Mouse (Mus musculus) midbrain, embryonic 15.5 days (tissue): Measurements from ENCODE around the gene Fam84b. TPM values are rescaled to one million over a fixed set of nuclear protein-coding genes. Genes with fewer than 3 reads are reported as not detected.

Source experiments
- ATAC-seq: fragments of 200-750 bp; cut with Nextera tagmentation; replicated peaks from 2 replicates; pipeline ENCODE4 v1.8.0; 2017; ENCODE audit warnings: moderate TSS enrichment
- H3K27ac ChIP-seq: fragments of 300-500 bp; sonication (generic); 2 replicates; pipeline ENCODE4 v1.5.1; 2015; ENCODE audit warnings: mild to moderate bottlenecking, inconsistent platforms
- H3K27me3 ChIP-seq: fragments of 300-500 bp; sonication (generic); replicated peaks from 2 replicates; pipeline ENCODE4 v1.6.1; 2015; ENCODE audit warnings: inconsistent platforms
- H3K36me3 ChIP-seq: fragments of 300-500 bp; sonication (generic); replicated peaks from 2 replicates; pipeline ENCODE4 v1.6.1; 2015; ENCODE audit warnings: inconsistent platforms
- H3K4me1 ChIP-seq: fragments of 300-500 bp; sonication (generic); 2 replicates; pipeline ENCODE4 v1.6.1; 2015; ENCODE audit warnings: inconsistent platforms
- H3K4me2 ChIP-seq: fragments of 300-500 bp; sonication (generic); 2 replicates; pipeline ENCODE4 v1.6.1; 2015; ENCODE audit warnings: inconsistent platforms, mild to moderate bottlenecking, moderate library complexity
- H3K4me3 ChIP-seq: fragments of 300-500 bp; sonication (generic); 2 replicates; pipeline ENCODE4 v1.5.1; 2015; ENCODE audit warnings: mild to moderate bottlenecking, inconsistent platforms
- H3K9ac ChIP-seq: fragments of 300-500 bp; sonication (generic); 2 replicates; pipeline ENCODE4 v1.6.1; 2015; ENCODE audit warnings: mild to moderate bottlenecking, inconsistent platforms
- H3K9me3 ChIP-seq: fragments of 300-500 bp; sonication (generic); 2 replicates; pipeline ENCODE4 v1.6.1; 2016; ENCODE audit warnings: inconsistent platforms
- WGBS: fragments of 180-500 bp; shearing (Covaris S2); methylation state at CpG from one replicate; pipeline ENCODE4 v1.1.7; 2015; ENCODE audit warnings: mixed read lengths; 5-methylcytosine and 5-hydroxymethylcytosine counted together
- polyA plus RNA-seq: library from polyadenylated mRNA; unstranded; fragments of >200 nt; fragmentation: Nextera tagmentation; extraction: Ambion mirVana; gene quantifications from 2 replicates; pipeline ENCODE4 v1.2.1, GENCODE M21; 2015

Fam84b gene
- polyA plus RNA-seq = 7.5 and 9.5 TPM in 2 replicates

DNA sequence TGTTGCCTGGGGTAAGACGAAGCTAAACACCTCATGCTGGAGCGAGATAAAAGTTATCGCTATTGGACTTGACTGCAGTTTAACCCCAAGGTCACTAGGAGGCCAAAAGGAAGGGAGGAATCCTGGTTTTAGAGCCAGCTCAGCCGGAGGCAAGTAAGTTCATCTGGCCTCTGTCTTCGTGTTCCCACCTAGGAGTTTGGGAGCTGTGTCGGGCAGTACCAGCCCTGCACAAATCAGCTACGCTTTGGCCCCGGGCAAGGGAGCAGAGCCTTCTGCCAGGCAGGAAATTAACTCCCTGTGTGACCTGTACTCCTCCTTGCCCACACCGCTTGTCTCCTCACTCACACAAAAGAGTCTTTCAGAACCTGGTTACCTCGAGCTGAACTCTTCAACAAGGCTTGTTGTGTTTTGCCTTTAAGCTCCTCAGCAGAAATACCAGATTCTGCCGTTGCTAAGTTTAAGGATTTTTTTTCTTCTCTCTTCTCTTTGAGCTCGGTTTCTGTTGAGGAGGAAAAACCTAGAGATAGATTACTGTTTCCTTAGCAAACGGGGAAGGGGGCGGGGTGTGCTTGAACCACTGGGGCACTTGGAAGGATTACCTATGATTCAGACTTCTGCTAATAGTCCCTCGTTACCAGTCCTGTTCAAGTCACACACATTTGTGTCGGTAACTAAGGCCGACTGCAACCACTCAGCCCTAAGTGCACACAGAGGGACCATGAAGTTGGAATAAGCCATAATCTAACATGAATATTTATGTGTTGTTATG lies at the start of gene Fam84b:
Fam84b (minus strand) TSS at position 548 of the 769 bp plus-strand sequence.
- Histone ChIP-seq H3K36me3 (no peaks in the 10 kb centered on the region), H3K4me1 (peaks cover 6% of the 10 kb centered on the region; the same call in 1 of the 2 replicates), H3K9me3 (no peaks in the 10 kb centered on the region), H3K4me3 (no peak within 1 kb of the TSS), H3K9ac (no peak within 1 kb of the TSS), H3K4me2 (no peak within 1 kb of the TSS), H3K27me3 (no peaks in the 10 kb centered on the region), H3K27ac (no peak within 1 kb of the TSS)
- ATAC-seq = peak; percentile 82
- 31% methylated on average over 17 of the region's 17 CpGs for WGBS

- no peaks in the 10 kb centered on the region for H3K9me3 ChIP-seq
- H3K4me1 ChIP-seq = 0 out of 2 replicates have a peak, but pooled peaks cover 3% of the 10 kb centered on the region
- no peak overlapping the region for H3K9ac ChIP-seq
- no peak overlapping the region for H3K4me2 ChIP-seq
- H3K4me3 ChIP-seq = no peak overlapping the region
- H3K27me3 ChIP-seq = no peaks in the 10 kb centered on the region
- 0 out of 2 replicates have a peak, but pooled peaks have one; percentile 52 for ATAC-seq
- 44% methylated on average over 6 of the region's 6 CpGs for WGBS
- no peak overlapping the region for H3K27ac ChIP-seq
- H3K36me3 ChIP-seq = no peaks in the 10 kb centered on the region
These were observed 44.8 kb upstream of the Fam84b start for GRCm38 (mm10) chr15:60898187-60898965.

DNA sequence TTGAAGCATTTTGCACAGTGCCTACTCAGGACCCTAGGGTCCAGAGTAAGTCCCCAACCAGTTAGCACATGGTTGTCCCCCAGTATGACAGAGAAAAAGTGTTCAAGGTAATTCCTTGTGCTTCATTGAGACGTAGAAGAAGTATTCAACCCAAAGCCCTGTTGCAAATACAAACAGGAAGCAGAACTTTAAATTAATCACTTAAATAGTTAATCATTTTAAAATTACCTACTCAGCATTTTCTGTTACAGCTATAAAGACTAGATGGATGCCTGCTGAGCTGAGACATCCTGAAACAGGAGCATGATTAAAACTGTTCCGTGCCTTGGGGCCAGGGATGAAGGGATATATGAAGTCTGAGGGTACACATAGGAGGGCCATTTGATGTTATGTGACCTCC lies 42.5 kb upstream of the Fam84b start:
- H3K9ac ChIP-seq = no peak overlapping the region
- H3K4me2 ChIP-seq = no peak overlapping the region
- H3K4me3 ChIP-seq = no peak overlapping the region
- 94% methylated on average over 2 of the region's 2 CpGs for WGBS
- no peaks in the 10 kb centered on the region for H3K27me3 ChIP-seq
- H3K27ac ChIP-seq = no peak overlapping the region
- no peaks in the 10 kb centered on the region for H3K9me3 ChIP-seq
- 0 out of 2 replicates have a peak, but pooled peaks cover 3% of the 10 kb centered on the region for H3K4me1 ChIP-seq
- H3K36me3 ChIP-seq = no peaks in the 10 kb centered on the region
- no peak for ATAC-seq

DNA sequence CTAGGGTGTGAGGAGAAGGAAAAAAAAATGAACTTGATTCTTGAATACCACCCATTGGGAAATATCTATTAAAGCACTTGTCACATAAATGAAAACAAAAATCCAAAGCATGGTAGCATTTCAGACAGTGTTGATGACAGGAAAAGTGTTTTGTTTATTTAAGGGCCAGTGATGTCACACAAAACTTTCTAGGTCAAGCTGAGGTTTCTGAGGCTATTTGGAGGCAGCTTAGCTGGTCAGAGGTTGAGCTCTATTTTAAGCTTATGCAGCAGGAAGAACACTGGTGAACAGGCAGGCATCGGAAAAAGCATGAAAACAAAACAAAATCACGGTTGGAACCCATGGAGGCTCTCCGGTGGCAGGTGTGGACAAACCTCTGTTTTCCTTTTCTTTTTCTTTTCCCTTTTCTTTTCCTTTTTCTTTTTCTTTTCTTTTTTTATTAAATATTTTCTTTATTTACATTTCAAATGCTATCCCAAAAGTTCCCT lies 39.4 kb upstream of the Fam84b start:
- 74% methylated on average over 3 of the region's 3 CpGs for WGBS
- Histone ChIP-seq H3K4me2 (no peak overlapping the region), H3K4me1 (no peaks in the 10 kb centered on the region), H3K27me3 (no peaks in the 10 kb centered on the region), H3K27ac (no peak overlapping the region), H3K36me3 (no peaks in the 10 kb centered on the region), H3K9me3 (no peaks in the 10 kb centered on the region), H3K9ac (no peak overlapping the region), H3K4me3 (no peak overlapping the region)
- no peak for ATAC-seq

DNA sequence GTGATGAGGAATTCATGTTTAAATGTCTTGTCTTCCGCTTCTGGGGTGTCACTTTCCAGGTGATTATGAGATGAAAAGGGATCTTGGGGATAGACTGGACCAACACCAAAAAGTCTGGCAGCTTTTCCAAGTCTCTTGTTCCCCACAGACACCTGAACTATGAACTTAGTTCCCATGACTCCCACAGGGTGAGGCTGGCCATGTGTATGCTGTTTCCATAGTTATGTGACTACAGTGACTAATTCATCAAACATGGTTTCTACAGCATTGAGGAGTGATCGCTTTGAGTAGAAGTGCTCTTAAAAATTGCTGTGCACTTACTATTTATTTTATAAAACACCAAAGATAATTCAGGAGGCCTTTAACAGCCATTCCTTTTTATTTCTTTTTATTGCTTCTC lies 35.1 kb upstream of the Fam84b start:
- Histone ChIP-seq H3K27ac (no peak overlapping the region), H3K4me3 (no peak overlapping the region), H3K27me3 (no peaks in the 10 kb centered on the region), H3K36me3 (no peaks in the 10 kb centered on the region), H3K4me2 (no peak overlapping the region), H3K9ac (no peak overlapping the region), H3K4me1 (0 out of 2 replicates have a peak, but pooled peaks cover 4% of the 10 kb centered on the region), H3K9me3 (no peaks in the 10 kb centered on the region)
- ATAC-seq = no peak
- 96% methylated on average over 2 of the region's 2 CpGs for WGBS

DNA sequence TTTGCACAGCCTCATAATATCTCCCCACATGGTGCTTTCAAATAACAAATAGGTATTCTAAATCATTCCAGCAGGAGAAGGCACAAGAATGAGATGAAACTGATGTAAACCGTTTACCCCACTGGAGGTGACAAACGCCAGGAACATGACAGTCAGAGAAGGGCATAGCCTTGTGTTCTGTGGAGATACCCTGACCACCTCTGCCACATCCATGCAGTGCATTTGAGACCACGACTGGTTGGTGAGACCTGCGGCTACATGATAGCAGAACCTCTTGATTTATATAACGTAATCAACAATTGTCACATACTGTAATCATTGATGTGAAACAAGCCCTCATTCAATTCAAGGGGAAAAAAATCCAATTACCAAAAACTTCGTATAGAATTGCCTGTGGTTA lies 22.1 kb upstream of the Fam84b start:
- 87% methylated on average over 6 of the region's 6 CpGs for WGBS
- Histone ChIP-seq H3K27me3 (no peaks in the 10 kb centered on the region), H3K4me2 (no peak overlapping the region), H3K36me3 (no peaks in the 10 kb centered on the region), H3K27ac (no peak overlapping the region), H3K9me3 (no peaks in the 10 kb centered on the region), H3K4me1 (no peaks in the 10 kb centered on the region), H3K4me3 (no peak overlapping the region), H3K9ac (no peak overlapping the region)
- ATAC-seq = no peak

GRCm38 (mm10) chr15:60862417-60862816 lies 8.8 kb upstream of the Fam84b start:
- 88% methylated on average over 3 of the region's 3 CpGs for WGBS
- H3K4me2 ChIP-seq = no peak overlapping the region
- H3K27ac ChIP-seq = no peak overlapping the region
- no peaks in the 10 kb centered on the region for H3K9me3 ChIP-seq
- no peak overlapping the region for H3K9ac ChIP-seq
- no peaks in the 10 kb centered on the region for H3K36me3 ChIP-seq
- ATAC-seq = no peak
- no peaks in the 10 kb centered on the region for H3K27me3 ChIP-seq
- no peaks in the 10 kb centered on the region for H3K4me1 ChIP-seq
- no peak overlapping the region for H3K4me3 ChIP-seq

- 86% methylated on average over 1 of the region's 1 CpGs for WGBS
These were observed 1.5 kb upstream of the Fam84b start for GRCm38 (mm10) chr15:60855112-60855511.

DNA sequence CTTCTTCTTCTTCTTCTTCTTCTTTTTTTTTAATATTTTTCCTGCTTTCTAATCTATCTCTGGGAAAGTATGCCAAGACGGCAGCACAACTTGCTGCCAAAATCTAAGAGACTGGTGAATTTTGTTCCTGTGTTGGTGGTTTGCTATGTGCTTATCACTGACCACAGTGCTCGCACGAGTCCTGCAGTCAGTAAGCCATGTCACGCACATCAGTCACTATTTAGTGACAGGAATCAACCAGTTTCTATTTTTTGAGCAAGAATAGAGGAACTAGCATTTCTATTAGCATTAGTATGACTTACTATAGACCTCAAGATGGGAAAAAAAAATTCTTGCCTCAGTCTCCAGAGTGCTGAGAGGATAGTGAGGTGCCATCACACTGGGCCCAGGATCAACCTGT lies 573 bp upstream of the Fam84b start:
- Histone ChIP-seq H3K4me2 (no peak overlapping the region), H3K36me3 (no peaks in the 10 kb centered on the region), H3K27ac (no peak overlapping the region), H3K4me3 (no peak overlapping the region), H3K9me3 (no peaks in the 10 kb centered on the region), H3K9ac (no peak overlapping the region), H3K4me1 (peaks cover 6% of the 10 kb centered on the region; the same call in 1 of the 2 replicates), H3K27me3 (no peaks in the 10 kb centered on the region)
- 81% methylated on average over 4 of the region's 4 CpGs for WGBS
- ATAC-seq = no peak

More at GRCm38 (mm10) chr15:60855112-60855511, 1.5 kb upstream of the Fam84b start:
- no peak for ATAC-seq
- no peak overlapping the region for H3K27ac ChIP-seq
- H3K4me3 ChIP-seq = no peak overlapping the region
- H3K4me1 ChIP-seq = peaks cover 6% of the 10 kb centered on the region; the same call in 1 of the 2 replicates
- no peaks in the 10 kb centered on the region for H3K36me3 ChIP-seq
- H3K9me3 ChIP-seq = no peaks in the 10 kb centered on the region
- no peak overlapping the region for H3K4me2 ChIP-seq
- no peaks in the 10 kb centered on the region for H3K27me3 ChIP-seq
- H3K9ac ChIP-seq = no peak overlapping the region

GRCm38 (mm10) chr15:60848630-60849029 lies 4.9 kb downstream of the Fam84b start:
- Histone ChIP-seq H3K36me3 (no peaks in the 10 kb centered on the region), H3K27ac (no peak overlapping the region), H3K27me3 (no peaks in the 10 kb centered on the region), H3K4me3 (no peak overlapping the region), H3K4me2 (no peak overlapping the region), H3K9me3 (no peaks in the 10 kb centered on the region), H3K4me1 (peaks cover 16% of the 10 kb centered on the region), H3K9ac (no peak overlapping the region)
- WGBS = 71% methylated on average over 3 of the region's 3 CpGs
- ATAC-seq = no peak

GRCm38 (mm10) chr15:60846291-60846690 lies 7.3 kb downstream of the Fam84b start:
- peak; percentile 43 for ATAC-seq
- Histone ChIP-seq H3K27ac (no peak overlapping the region), H3K4me1 (peaks cover 12% of the 10 kb centered on the region), H3K9me3 (no peaks in the 10 kb centered on the region), H3K36me3 (no peaks in the 10 kb centered on the region), H3K27me3 (no peaks in the 10 kb centered on the region), H3K4me3 (no peak overlapping the region), H3K9ac (0 out of 2 replicates have a peak overlapping the region, but pooled peaks have one; percentile 17), H3K4me2 (no peak overlapping the region)
- WGBS = 21% methylated on average over 6 of the region's 6 CpGs

DNA sequence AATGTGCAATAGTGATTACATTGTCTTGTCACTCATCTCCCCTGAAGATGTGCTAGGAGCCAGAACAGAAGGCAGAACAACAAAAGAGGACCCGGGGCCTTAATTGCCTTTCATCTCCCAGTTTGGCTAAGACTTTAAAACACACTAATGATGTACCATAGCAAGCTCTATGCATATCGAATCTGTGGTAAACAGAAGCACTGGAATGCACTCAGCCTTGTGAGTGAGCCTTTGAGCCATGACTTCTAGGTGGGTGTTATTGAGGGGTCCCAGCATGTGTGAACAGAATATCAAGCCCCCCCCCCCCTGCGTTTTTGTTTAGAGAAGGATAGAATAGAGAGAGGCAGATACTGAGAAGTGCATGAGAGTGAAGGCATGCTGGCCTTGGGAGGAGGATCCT lies 7.7 kb downstream of the Fam84b start:
- peak; percentile 37; the same call in 1 of the 2 replicates for ATAC-seq
- WGBS = 9% methylated on average over 3 of the region's 3 CpGs
- no peaks in the 10 kb centered on the region for H3K27me3 ChIP-seq

More for the DNA sequence above, 7.7 kb downstream of the Fam84b start:
- H3K9ac ChIP-seq = 0 out of 2 replicates have a peak overlapping the region, but pooled peaks have one; percentile 17
- H3K4me2 ChIP-seq = no peak overlapping the region
- H3K36me3 ChIP-seq = no peaks in the 10 kb centered on the region
- no peak overlapping the region for H3K4me3 ChIP-seq
- peaks cover 12% of the 10 kb centered on the region for H3K4me1 ChIP-seq
- H3K9me3 ChIP-seq = no peaks in the 10 kb centered on the region
- H3K27ac ChIP-seq = no peak overlapping the region
